Mouse (Mus musculus) erythroblast, embryonic 14.5 days (primary cell): Measurements from ENCODE around the gene Agmat. TPM values are rescaled to one million over a fixed set of nuclear protein-coding genes. Genes with fewer than 3 reads are reported as not detected.

Experiments used
- H3K27me3 ChIP-seq: 2 replicates; pipeline ENCODE4 v1.6.1; 2012; ENCODE audit warnings: inconsistent platforms; ENCODE audit not compliant: control insufficient read depth
- H3K36me3 ChIP-seq: 2 replicates; pipeline ENCODE4 v1.6.1; 2012; ENCODE audit warnings: mild to moderate bottlenecking, inconsistent platforms; ENCODE audit not compliant: control insufficient read depth
- H3K4me1 ChIP-seq: 2 replicates; pipeline ENCODE4 v1.6.1; 2012; ENCODE audit warnings: inconsistent platforms; ENCODE audit not compliant: control insufficient read depth
- H3K4me3 ChIP-seq: replicated peaks from 2 replicates; pipeline ENCODE3; 2012; ENCODE audit warnings: moderate library complexity, mild to moderate bottlenecking, inconsistent platforms
- H3K9me3 ChIP-seq: 2 replicates; pipeline ENCODE4 v1.6.1; 2012; ENCODE audit warnings: low read length, inconsistent platforms, mixed read lengths; ENCODE audit not compliant: control insufficient read depth
- GATA1 ChIP-seq: IDR thresholded peaks from 2 replicates; pipeline ENCODE4 v1.6.1; 2012; ENCODE audit warnings: low read length, inconsistent platforms, mixed read lengths
- TAL1 ChIP-seq: IDR thresholded peaks from 3 replicates; pipeline ENCODE4 v1.6.1; 2012; ENCODE audit warnings: low read length, inconsistent platforms, mixed read lengths
- polyA plus RNA-seq: library from polyadenylated mRNA; stranded (reverse); fragments of >175 nt; gene quantifications from 2 replicates; pipeline ENCODE4 v1.2.3, GENCODE M21; 2012

The Agmat gene
- polyA plus RNA-seq, 1 experiment: 0.19 TPM

DNA sequence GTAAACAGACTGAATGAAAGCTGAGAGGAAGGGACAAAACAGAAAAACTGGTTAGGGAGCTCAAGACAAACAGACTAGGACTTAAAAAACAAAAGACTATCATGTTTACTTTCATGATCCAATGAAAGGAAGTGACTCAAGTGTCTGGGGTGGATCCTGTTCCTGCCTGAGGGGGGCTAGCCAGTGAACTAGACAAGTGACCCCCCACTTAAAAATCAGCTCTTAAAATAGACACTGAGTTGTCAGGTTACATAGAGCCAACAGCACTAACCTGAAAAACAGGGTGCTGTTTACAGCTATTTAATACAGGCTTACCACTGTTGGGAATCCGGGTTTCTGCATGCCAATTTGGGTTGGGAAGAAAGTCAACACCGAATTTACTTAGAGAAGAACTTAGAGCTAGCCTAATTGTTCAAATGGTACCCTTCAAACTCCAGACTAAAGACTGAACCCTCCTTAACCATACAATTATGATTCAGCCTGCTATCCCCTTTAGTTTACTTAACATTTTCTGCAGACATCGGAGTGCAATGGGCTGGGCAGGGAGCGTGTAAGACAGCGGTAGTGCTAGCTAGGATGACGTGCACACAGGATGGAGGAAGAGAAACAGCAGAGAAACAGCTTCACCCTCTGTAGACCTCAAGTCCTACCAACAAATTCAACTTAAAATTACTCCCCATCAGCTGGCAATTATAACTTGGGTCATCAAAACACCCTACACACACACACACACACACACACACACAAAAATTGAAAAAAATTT lies 25.5 kb upstream of the Agmat start:
- H3K4me1 ChIP-seq: peaks cover 72% of the 10 kb centered on the region
- H3K9me3 ChIP-seq: peaks cover 6% of the 10 kb centered on the region
- TF ChIP-seq GATA1 (no peak), TAL1 (no peak)
- H3K36me3 ChIP-seq: peaks cover 60% of the 10 kb centered on the region
- H3K4me3 ChIP-seq: peak overlapping the region; percentile 94
- no peaks in the 10 kb centered on the region for H3K27me3 ChIP-seq

GRCm38 (mm10) chr4:141721961-141722360 lies 24.5 kb upstream of the Agmat start:
- Histone ChIP-seq H3K27me3 (no peaks in the 10 kb centered on the region), H3K4me3 (peak overlapping the region; percentile 94), H3K9me3 (peaks cover 6% of the 10 kb centered on the region), H3K36me3 (peaks cover 50% of the 10 kb centered on the region), H3K4me1 (peaks cover 68% of the 10 kb centered on the region)
- TF ChIP-seq GATA1 (no peak), TAL1 (no peak)

GRCm38 (mm10) chr4:141722731-141723672 lies 23.5 kb upstream of the Agmat start, which contains the start of gene Ddi2:
Ddi2 (minus strand) TSS chr4:141723419.
- Histone ChIP-seq H3K36me3 (peaks cover 39% of the 10 kb centered on the region), H3K4me1 (peaks cover 66% of the 10 kb centered on the region), H3K27me3 (peaks cover 4% of the 10 kb centered on the region), H3K4me3 (peak within 1 kb of the TSS; percentile 94), H3K9me3 (peaks cover 6% of the 10 kb centered on the region)
- TF ChIP-seq TAL1 (no peak), GATA1 (no peak)

DNA sequence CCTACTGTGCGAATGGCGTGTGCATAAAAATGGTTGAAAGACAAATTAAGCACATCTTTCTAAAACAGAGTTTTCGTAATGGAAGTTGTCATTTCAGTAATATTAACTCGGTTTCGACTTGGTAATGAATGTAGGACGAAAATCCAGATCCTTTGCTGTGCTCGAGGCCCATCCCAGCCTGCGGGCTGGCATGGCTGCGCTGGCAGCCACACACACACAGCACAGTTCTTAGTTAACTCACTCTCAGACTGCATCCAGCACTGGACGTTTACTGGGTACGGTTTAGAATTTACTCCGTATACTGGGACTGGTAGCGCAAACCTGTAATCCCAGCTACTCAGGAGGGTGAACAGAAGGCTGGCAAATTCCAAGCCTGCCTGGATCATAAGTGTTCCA lies 22.8 kb upstream of the Agmat start:
- TF ChIP-seq GATA1 (no peak), TAL1 (no peak)
- Histone ChIP-seq H3K27me3 (peaks cover 9% of the 10 kb centered on the region), H3K9me3 (peaks cover 6% of the 10 kb centered on the region), H3K4me3 (peak overlapping the region; percentile 94), H3K36me3 (peaks cover 33% of the 10 kb centered on the region), H3K4me1 (peaks cover 63% of the 10 kb centered on the region)

DNA sequence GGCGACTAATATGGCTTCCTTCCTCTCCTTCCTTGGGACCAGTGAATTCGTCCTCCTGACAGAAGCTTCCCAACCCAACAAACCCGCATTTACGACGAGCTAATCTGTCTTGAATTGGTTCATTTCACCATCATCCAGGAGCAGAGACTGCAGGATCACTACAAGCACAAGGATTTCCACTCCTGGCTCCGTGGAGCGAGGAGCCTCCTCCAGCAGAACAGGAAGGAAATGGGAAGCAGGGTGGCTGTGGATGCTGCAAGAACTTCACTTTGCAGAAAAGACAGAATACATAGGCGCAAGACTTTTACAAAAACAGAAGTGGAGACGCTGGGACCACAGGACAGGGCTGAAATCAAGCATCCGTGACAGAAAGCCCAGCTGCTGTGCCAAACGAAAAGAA lies 21.9 kb upstream of the Agmat start:
- Histone ChIP-seq H3K4me1 (peaks cover 55% of the 10 kb centered on the region), H3K9me3 (peaks cover 6% of the 10 kb centered on the region), H3K4me3 (peak overlapping the region; percentile 3), H3K36me3 (peaks cover 24% of the 10 kb centered on the region), H3K27me3 (peaks cover 14% of the 10 kb centered on the region)
- TF ChIP-seq TAL1 (no peak), GATA1 (no peak)

DNA sequence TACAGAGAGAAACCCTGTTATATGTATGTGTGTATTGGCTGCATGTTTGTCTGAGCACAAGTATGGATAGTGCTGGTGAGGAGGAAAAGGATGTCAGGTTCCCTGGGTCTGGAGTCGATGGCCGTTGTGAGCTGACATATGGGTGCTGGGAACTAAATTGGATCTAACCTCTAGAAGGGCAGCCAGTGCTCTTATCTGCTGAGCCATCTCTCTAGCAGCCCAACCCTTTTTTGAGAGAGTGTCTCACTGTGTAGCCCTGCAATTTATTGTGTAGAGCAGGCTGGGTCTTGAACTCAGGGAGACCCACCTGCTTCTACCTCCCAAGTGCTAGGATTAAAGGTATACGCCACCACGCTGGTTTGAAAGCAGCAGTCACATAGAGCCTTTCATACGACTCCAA lies 21.2 kb upstream of the Agmat start:
- TF ChIP-seq TAL1 (no peak), GATA1 (peak; percentile 83)
- H3K36me3 ChIP-seq: peaks cover 17% of the 10 kb centered on the region
- H3K4me3 ChIP-seq: no peak overlapping the region
- H3K9me3 ChIP-seq: peaks cover 2% of the 10 kb centered on the region
- H3K4me1 ChIP-seq: peaks cover 48% of the 10 kb centered on the region
- H3K27me3 ChIP-seq: peaks cover 15% of the 10 kb centered on the region

- TF ChIP-seq GATA1 (no peak), TAL1 (no peak)
- Histone ChIP-seq H3K27me3 (peaks cover 16% of the 10 kb centered on the region), H3K4me1 (peaks cover 45% of the 10 kb centered on the region), H3K36me3 (peaks cover 13% of the 10 kb centered on the region), H3K4me3 (no peak overlapping the region), H3K9me3 (no peaks in the 10 kb centered on the region)
These were observed 20.7 kb upstream of the Agmat start for GRCm38 (mm10) chr4:141725738-141726137.

- Histone ChIP-seq H3K4me1 (peaks cover 28% of the 10 kb centered on the region), H3K4me3 (no peak overlapping the region), H3K9me3 (no peaks in the 10 kb centered on the region), H3K27me3 (peaks cover 16% of the 10 kb centered on the region), H3K36me3 (no peaks in the 10 kb centered on the region)
- no peak for TF ChIP-seq TAL1
- no peak for TF ChIP-seq GATA1
These were observed 17.2 kb upstream of the Agmat start for GRCm38 (mm10) chr4:141729266-141729665.

DNA sequence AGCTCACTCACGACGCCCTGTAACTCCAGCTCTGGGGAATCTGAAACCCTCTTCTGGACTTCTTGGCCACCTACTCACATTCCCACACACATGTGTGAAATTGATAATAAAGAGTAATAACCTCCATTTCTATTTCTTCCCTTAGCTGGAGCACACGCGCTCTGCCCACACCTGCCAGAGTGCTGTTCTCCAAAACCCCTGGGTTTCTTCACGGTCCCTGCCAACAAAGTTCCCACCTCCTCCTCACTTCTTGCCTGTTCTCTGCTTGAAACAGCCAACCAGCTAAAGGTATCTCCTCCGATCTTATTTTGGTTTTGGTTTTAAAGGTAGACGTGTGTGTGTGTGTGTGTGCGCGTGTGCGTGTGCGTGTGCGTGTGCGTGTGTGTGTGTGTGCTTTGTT lies 16.1 kb upstream of the Agmat start:
- no peak overlapping the region for H3K4me3 ChIP-seq
- peaks cover 16% of the 10 kb centered on the region for H3K27me3 ChIP-seq
- H3K4me1 ChIP-seq: peaks cover 28% of the 10 kb centered on the region
- H3K9me3 ChIP-seq: no peaks in the 10 kb centered on the region
- no peak for TF ChIP-seq TAL1
- no peak for TF ChIP-seq GATA1
- H3K36me3 ChIP-seq: no peaks in the 10 kb centered on the region
